Mouse (Mus musculus): ENCODE results near the gene Ubac1. TPM values are rescaled to one million over a fixed set of nuclear protein-coding genes. Genes with fewer than 3 reads are reported as not detected.

Gene Ubac1
- 10 to 100 TPM; 70.9 to 86.1 TPM for polyA plus RNA-seq (2017; shearing (Covaris generic))

DNA sequence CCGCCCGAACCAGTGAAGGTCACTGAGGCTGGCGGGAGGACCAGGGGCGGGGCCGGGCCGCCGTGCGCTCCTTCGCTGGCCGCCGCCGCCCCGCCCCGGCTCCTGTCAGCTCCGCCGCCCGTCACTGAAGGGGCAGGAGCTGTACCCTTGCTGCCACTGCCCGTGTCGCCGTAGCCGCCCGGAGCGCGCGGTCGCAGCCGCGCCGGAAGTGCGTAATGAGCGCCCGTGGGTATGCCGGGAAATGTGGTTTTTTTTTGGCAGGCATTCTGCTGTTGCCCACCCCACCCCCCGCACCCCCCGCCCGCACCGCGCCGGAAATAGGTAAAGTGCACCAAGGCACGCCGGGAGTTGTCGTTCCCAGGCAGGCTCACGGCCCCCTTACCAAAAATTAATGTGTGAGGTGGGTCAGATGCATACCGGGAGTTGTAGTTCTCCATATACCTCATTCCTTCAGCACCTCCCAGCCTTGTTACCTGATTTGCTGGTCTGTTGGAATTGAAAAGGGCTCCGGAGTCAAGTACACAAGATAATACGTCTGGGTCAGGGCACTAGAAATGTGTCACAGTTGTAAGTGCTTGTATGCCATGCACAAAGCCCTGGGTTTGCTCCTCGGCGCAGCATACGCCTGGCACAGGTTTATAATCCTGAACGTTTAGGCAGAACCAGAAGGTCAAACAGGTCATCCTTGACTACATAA lies at the start of gene Ubac1:
Gene Ubac1 (minus strand): TSS at position 187 of the 697 bp plus-strand sequence.

DNA sequence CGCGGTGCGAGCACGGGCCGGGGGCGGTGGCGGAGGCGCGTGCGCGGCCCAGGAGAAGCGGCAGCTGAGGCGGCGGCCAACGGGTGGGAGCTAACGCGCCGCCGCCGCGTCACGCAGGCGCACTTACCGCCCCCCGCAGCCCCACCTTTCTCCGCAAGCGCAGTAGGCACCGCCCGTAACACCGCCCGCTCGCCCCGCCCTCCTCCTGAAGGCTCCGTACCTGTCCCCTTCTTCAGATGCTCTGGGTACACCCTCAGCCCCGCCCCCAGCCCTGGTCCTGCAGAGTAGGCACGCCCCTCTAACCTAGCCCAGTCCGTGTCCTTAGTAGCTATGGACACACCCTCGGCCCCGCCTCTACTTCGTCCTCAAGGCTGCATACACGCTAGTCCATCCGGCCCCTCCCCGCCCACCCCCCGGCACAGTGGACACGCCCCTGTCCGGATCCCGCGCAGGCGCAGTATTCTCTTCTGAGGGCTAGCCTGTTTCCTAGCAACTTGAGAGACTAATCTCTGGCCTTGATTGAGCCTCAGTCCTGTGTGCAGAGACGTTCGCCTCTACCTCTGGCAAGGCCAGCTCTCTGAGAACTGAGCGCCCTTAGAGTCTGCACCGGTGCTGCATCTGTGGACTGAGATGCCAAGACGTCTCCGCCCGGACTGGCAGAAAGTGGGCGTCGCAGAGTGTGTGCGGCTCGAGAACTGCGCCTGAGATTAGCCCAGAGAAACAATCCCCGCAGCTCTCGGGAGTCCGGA lies 38.2 kb downstream of the Ubac1 start, which contains the start of gene Camsap1:
Gene Camsap1 (minus strand): TSS at position 124 of the 749 bp plus-strand sequence.

Other genes with a start within 250 kb of the Ubac1 start
- not detected for gene Lcn11, start 244.7 kb downstream of the Ubac1 start, polyA plus RNA-seq (2017; shearing (Covaris generic))
- not detected for gene Gm13539, start 239.5 kb downstream of the Ubac1 start, polyA plus RNA-seq (2017; shearing (Covaris generic))
- gene Glt6d1, start 205.9 kb downstream of the Ubac1 start, polyA plus RNA-seq (2017; shearing (Covaris generic)), result under 1 TPM in 1 of 2 experiments, not detected in 1; 0.42 TPM
- not detected for gene Lcn9, start 198.6 kb downstream of the Ubac1 start, polyA plus RNA-seq (2017; shearing (Covaris generic))
- not detected for gene Sohlh1, start 174.5 kb downstream of the Ubac1 start, polyA plus RNA-seq (2017; shearing (Covaris generic))
- under 1 TPM in 1 of 2 experiments, not detected in 1; 0.20 TPM for gene Kcnt1, start 158.0 kb downstream of the Ubac1 start, polyA plus RNA-seq (2017; shearing (Covaris generic))
- gene Camsap1, start 38.5 kb downstream of the Ubac1 start, polyA plus RNA-seq (2017; shearing (Covaris generic)), result 10 to 100 TPM; 11.3 to 26.3 TPM
- 1 to 10 TPM; 1.1 to 3.2 TPM for gene Nacc2, start 101.5 kb upstream of the Ubac1 start, polyA plus RNA-seq (2017; shearing (Covaris generic))
- not detected for gene Lhx3, start 186.5 kb upstream of the Ubac1 start, polyA plus RNA-seq (2017; shearing (Covaris generic))
- 1 to 10 TPM; 5.3 to 5.9 TPM for gene Qsox2, start 215.8 kb upstream of the Ubac1 start, polyA plus RNA-seq (2017; shearing (Covaris generic))